Mouse (Mus musculus): ENCODE measurements around the gene Cpne7. TPM values are rescaled to one million over a fixed set of nuclear protein-coding genes. Genes with fewer than 3 reads are reported as not detected.

Gene Cpne7
- polyA plus RNA-seq, 1 experiment: 3.1 TPM

DNA sequence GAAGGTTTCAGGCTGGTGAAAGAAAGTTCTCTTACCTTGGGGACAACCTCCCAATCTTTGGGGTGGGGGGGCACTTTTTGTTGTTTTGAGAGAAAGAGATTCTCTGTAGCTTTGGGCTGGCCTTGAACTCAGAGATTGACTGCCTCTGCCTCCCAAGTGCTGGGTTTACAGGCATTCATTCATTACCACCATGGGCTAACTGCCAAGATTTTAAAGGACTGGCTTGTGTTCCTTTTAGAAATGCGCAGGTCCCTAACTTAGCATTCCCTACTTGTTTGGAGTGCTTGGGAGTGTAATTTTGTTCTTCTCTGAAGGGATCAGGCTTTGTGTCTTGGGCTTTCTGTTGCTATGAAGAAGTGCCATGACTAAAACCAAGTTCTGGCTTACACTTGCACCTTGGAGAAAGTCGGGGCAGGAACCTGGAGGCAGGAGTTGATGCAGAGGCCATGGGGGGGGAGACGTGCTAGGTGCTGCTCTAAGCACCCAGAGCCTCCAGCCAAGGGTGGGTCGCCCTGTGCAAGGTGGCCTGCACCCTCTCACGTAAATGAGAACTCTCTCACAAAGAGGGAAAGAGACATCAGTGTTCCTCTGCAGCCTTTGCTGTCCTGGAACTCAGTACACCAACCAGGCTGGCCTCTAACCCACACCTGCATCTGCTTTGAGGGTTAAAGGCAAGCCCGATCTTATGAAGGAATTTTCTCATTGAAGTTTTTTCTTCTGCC lies 13.0 kb upstream of the Cpne7 start:
- peaks cover 22% of the 10 kb centered on the region for H3K36me3 ChIP-seq (ENCODE audit: control insufficient read depth, insufficient read depth, low read length)
- no peak overlapping the region for H3K27ac ChIP-seq (ENCODE audit: control insufficient read depth, insufficient read depth, low read length)
- peaks cover 10% of the 10 kb centered on the region for H3K4me1 ChIP-seq (replicated peaks; ENCODE audit: control insufficient read depth, insufficient read depth, low read length)
- TF ChIP-seq CTCF (IDR thresholded peaks at IDR 0.05; ENCODE audit: borderline replicate concordance, control insufficient read depth, extremely low read depth, insufficient read depth, low read length, poor library complexity) (no peak), POLR2A (IDR thresholded peaks at IDR 0.05; ENCODE audit: control insufficient read depth, extremely low read depth, insufficient read depth, low read length, poor library complexity) (no peak)
- WGBS: 82% methylated on average over 6 of the region's 6 CpGs
- H3K4me3 ChIP-seq (ENCODE audit: control insufficient read depth, insufficient read depth, low read length): no peak overlapping the region
- no peaks in the 10 kb centered on the region for H3K27me3 ChIP-seq (ENCODE audit: control insufficient read depth, insufficient read depth, low read length)
- DNase-seq: no peak

DNA sequence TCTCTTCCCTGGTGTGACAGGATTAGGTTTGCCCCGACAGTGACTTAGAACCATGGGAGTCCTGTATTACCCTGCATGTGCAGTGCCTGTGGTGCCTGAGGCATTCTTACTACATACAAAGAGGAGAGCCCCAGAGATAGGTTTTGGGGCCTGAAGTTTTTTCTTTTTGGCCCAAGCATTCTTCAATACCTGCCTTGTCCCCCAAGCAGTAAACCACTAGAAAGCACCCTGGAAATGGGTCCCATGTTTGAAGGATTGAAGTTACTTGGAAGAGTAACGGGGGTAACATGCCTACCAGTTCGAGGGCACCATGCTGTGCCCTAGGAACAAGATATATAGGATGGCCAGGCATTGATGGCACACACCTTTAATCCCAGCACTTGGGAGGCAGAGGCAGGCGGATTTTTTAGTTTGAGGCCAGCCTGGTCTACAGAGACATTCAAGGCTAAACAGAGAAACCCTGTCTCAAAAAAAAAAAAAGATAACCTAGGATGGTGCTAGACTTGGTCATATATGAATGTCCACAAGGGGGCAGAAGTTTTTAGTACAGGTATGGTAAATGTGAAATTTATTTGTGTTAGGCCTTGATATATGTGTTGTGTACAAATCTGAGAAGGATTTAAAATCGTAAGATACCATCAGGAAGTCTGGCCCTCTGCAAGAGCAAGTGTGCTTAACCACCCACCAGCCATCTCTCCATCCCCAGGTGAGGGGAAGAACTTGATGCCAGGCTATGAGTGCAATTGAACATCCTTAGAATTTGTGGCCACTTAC lies 11.4 kb upstream of the Cpne7 start:
- WGBS: 83% methylated on average over 5 of the region's 5 CpGs
- no peaks in the 10 kb centered on the region for H3K27me3 ChIP-seq (ENCODE audit: control insufficient read depth, insufficient read depth, low read length)
- H3K36me3 ChIP-seq (ENCODE audit: control insufficient read depth, insufficient read depth, low read length): peaks cover 22% of the 10 kb centered on the region
- TF ChIP-seq CTCF (IDR thresholded peaks at IDR 0.05; ENCODE audit: borderline replicate concordance, control insufficient read depth, extremely low read depth, insufficient read depth, low read length, poor library complexity) (no peak), POLR2A (IDR thresholded peaks at IDR 0.05; ENCODE audit: control insufficient read depth, extremely low read depth, insufficient read depth, low read length, poor library complexity) (no peak)
- H3K4me1 ChIP-seq (replicated peaks; ENCODE audit: control insufficient read depth, insufficient read depth, low read length): peaks cover 10% of the 10 kb centered on the region
- DNase-seq: no peak
- H3K4me3 ChIP-seq (ENCODE audit: control insufficient read depth, insufficient read depth, low read length): no peak overlapping the region
- H3K27ac ChIP-seq (ENCODE audit: control insufficient read depth, insufficient read depth, low read length): no peak overlapping the region

DNA sequence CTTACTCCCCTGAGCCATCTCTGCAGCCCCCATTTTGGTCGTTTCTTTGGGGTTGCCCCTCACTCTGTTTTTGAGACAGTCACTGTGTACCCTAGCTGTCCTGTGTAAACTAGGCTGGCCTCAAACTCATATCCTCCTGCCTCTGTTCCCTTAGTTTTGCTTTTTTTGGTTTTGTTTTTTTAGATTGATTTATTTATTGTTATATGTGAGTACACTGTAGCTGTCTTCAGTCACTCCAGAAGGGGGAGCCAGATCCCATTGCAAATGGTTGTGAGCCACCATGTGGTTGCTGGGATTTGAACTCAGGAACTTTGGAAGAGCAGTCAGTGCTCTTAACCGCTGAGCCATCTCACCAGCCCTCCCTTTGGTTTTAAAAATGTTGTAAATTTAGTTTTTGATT lies 10.6 kb upstream of the Cpne7 start:
- DNase-seq: no peak
- Histone ChIP-seq H3K4me3 (ENCODE audit: control insufficient read depth, insufficient read depth, low read length) (no peak overlapping the region), H3K27me3 (ENCODE audit: control insufficient read depth, insufficient read depth, low read length) (no peaks in the 10 kb centered on the region), H3K27ac (ENCODE audit: control insufficient read depth, insufficient read depth, low read length) (no peak overlapping the region), H3K36me3 (ENCODE audit: control insufficient read depth, insufficient read depth, low read length) (peaks cover 22% of the 10 kb centered on the region), H3K4me1 (replicated peaks; ENCODE audit: control insufficient read depth, insufficient read depth, low read length) (peaks cover 10% of the 10 kb centered on the region)
- TF ChIP-seq CTCF (IDR thresholded peaks at IDR 0.05; ENCODE audit: borderline replicate concordance, control insufficient read depth, extremely low read depth, insufficient read depth, low read length, poor library complexity) (no peak), POLR2A (IDR thresholded peaks at IDR 0.05; ENCODE audit: control insufficient read depth, extremely low read depth, insufficient read depth, low read length, poor library complexity) (no peak)
- 63% methylated on average over 2 of the region's 2 CpGs for WGBS

DNA sequence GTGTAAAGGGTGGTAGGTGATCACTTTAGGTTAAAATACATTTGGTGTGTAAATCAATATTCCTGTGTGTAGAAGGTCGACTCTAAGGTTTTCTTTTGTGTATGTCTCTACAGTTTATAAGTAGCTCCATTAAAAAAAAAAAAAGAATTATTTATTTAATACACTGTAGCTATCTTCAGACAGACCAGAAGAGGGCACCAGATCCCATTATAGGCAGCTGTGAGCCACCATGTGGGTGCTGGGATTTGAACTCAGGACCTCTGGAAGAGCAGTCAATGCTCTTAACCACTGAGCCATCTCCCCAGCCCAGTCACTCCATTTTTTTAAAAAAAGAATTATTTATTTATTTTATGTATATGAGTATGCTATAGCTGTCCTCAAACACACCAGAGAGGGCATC lies 9.2 kb upstream of the Cpne7 start:
- H3K27ac ChIP-seq (ENCODE audit: control insufficient read depth, insufficient read depth, low read length): no peak overlapping the region
- H3K27me3 ChIP-seq (ENCODE audit: control insufficient read depth, insufficient read depth, low read length): no peaks in the 10 kb centered on the region
- DNase-seq: no peak
- no peak overlapping the region for H3K4me3 ChIP-seq (ENCODE audit: control insufficient read depth, insufficient read depth, low read length)
- TF ChIP-seq CTCF (IDR thresholded peaks at IDR 0.05; ENCODE audit: borderline replicate concordance, control insufficient read depth, extremely low read depth, insufficient read depth, low read length, poor library complexity) (no peak), POLR2A (IDR thresholded peaks at IDR 0.05; ENCODE audit: control insufficient read depth, extremely low read depth, insufficient read depth, low read length, poor library complexity) (no peak)
- H3K36me3 ChIP-seq (ENCODE audit: control insufficient read depth, insufficient read depth, low read length): peaks cover 22% of the 10 kb centered on the region
- H3K4me1 ChIP-seq (replicated peaks; ENCODE audit: control insufficient read depth, insufficient read depth, low read length): peaks cover 8% of the 10 kb centered on the region
- 80% methylated on average over 1 of the region's 1 CpGs for WGBS

DNA sequence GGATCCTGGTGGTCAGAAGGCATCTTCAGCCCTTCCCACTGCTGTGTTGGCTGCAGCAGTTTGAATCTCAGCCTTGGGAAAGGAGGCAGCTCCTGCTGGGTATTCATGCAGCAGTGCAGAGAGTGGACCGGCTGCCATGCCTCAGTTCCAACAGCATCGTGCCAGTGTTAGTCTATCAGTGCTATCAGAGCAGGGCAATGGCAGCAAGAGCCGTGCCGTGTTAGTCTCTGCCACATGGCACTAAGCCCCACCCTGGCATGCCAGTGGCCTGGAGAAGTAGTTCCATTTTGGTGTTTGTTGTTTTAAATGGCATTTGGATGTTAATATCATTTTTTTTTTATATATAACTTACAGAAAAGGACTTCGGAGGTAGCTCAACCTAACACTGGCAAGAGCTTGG lies 8.2 kb upstream of the Cpne7 start:
- no peak overlapping the region for H3K4me3 ChIP-seq (ENCODE audit: control insufficient read depth, insufficient read depth, low read length)
- no peak for DNase-seq
- TF ChIP-seq POLR2A (IDR thresholded peaks at IDR 0.05; ENCODE audit: control insufficient read depth, extremely low read depth, insufficient read depth, low read length, poor library complexity) (no peak), CTCF (IDR thresholded peaks at IDR 0.05; ENCODE audit: borderline replicate concordance, control insufficient read depth, extremely low read depth, insufficient read depth, low read length, poor library complexity) (no peak)
- H3K4me1 ChIP-seq (replicated peaks; ENCODE audit: control insufficient read depth, insufficient read depth, low read length): no peaks in the 10 kb centered on the region
- 89% methylated on average over 5 of the region's 5 CpGs for WGBS
- H3K36me3 ChIP-seq (ENCODE audit: control insufficient read depth, insufficient read depth, low read length): peaks cover 16% of the 10 kb centered on the region
- H3K27me3 ChIP-seq (ENCODE audit: control insufficient read depth, insufficient read depth, low read length): no peaks in the 10 kb centered on the region
- H3K27ac ChIP-seq (ENCODE audit: control insufficient read depth, insufficient read depth, low read length): no peak overlapping the region

DNA sequence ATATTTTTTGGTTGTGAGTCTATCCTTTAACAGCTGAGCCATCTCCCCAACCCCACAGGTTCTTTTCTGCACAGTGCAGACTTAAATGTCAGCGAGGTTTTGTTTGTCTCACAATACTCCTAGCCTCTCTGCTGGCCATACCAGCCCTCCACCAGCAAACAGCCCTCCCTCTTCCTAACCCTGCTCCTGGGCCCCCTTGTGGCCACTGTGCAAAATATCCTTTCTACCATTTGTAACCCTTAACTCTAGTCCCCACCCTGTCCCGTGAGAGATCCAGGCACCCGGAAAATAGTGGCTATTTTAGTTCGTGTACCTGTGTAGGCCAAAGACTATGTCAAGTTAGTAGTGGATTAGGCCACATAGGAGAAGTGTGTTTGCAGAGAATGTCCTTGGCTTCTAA lies 6.5 kb upstream of the Cpne7 start:
- WGBS: 3% methylated on average over 4 of the region's 4 CpGs
- TF ChIP-seq CTCF (IDR thresholded peaks at IDR 0.05; ENCODE audit: borderline replicate concordance, control insufficient read depth, extremely low read depth, insufficient read depth, low read length, poor library complexity) (peak; percentile 39; the same call in 1 of the 2 replicates), POLR2A (IDR thresholded peaks at IDR 0.05; ENCODE audit: control insufficient read depth, extremely low read depth, insufficient read depth, low read length, poor library complexity) (no peak)
- no peaks in the 10 kb centered on the region for H3K36me3 ChIP-seq (ENCODE audit: control insufficient read depth, insufficient read depth, low read length)
- no peaks in the 10 kb centered on the region for H3K27me3 ChIP-seq (ENCODE audit: control insufficient read depth, insufficient read depth, low read length)
- no peaks in the 10 kb centered on the region for H3K4me1 ChIP-seq (replicated peaks; ENCODE audit: control insufficient read depth, insufficient read depth, low read length)
- H3K4me3 ChIP-seq (ENCODE audit: control insufficient read depth, insufficient read depth, low read length): no peak overlapping the region
- peak; percentile 59 for DNase-seq
- no peak overlapping the region for H3K27ac ChIP-seq (ENCODE audit: control insufficient read depth, insufficient read depth, low read length)

Data from thymus, adult 2 months (tissue).